Mouse (Mus musculus) brown adipose tissue, adult 24 weeks (tissue): Measurements from ENCODE around the gene S100a13. TPM values are rescaled to one million over a fixed set of nuclear protein-coding genes. Genes with fewer than 3 reads are reported as not detected.

Source experiments
- H3K27ac ChIP-seq: fragments of 200-500 bp; replicated peaks from 2 replicates; pipeline ENCODE4 v1.5.1; 2012; ENCODE audit warnings: low read depth, mild to moderate bottlenecking, low read length
- H3K4me1 ChIP-seq: fragments of 200-500 bp; 2 replicates; pipeline ENCODE4 v1.6.1; 2012; ENCODE audit warnings: low read length, mixed read lengths; ENCODE audit not compliant: control insufficient read depth, insufficient read depth, insufficient read length
- H3K4me3 ChIP-seq: fragments of 200-500 bp; 2 replicates; pipeline ENCODE4 v1.5.1; 2012; ENCODE audit warnings: low read depth, mild to moderate bottlenecking, low read length, moderate library complexity; ENCODE audit not compliant: insufficient read depth
- polyA plus RNA-seq: library from polyadenylated mRNA; stranded (reverse); fragments of >200 nt; gene quantifications from 2 replicates; pipeline ENCODE4 v1.2.4, GENCODE M21; 2012; ENCODE audit not compliant: missing spikeins, insufficient read depth, insufficient read length

Gene S100a13
- polyA plus RNA-seq, 1 experiment: 385 TPM

DNA sequence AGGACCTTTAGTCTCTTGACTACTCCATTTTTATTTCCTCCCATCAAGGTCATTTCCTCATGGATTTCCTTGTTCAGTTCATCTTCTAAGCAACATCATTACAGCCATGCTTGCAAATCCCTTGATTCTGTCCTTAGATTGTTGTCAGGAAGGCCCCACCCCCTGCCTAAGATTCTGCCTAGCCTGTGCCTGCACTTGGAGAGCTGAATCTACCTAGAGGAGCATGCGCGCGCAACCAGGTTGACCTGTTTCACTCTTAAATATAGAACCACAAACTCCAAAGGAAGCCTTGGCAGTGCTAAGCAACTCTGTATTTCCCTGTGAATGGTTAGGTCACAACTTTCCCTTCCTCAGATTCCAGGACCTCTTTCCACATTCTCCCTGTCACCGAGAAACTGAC is 3.5 kb downstream of the S100a13 start:
- Histone ChIP-seq H3K4me1 (peaks cover 24% of the 10 kb centered on the region), H3K4me3 (no peak overlapping the region), H3K27ac (no peak overlapping the region)

DNA sequence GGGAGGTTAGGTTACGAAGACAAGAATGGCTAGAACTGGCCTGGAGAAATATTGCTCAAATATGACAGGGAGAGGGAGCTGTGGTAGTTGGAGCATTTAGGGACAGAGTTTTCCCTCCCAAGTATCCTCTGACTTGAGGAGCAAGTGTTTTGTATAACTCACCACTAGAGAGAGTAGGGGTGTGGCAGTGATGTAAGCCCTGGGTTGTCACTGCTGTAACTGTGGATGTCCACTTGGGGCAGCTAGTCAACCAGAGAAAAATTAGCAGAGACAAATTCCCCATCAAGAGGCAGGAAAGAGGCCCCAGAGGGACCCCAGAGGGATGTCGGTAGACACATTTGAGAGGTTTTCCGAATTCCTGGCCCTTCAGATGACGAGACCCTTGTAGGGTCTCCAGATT is 11.2 kb downstream of the S100a13 start:
- Histone ChIP-seq H3K4me3 (no peak overlapping the region), H3K4me1 (no peaks in the 10 kb centered on the region), H3K27ac (no peak overlapping the region)

GRCm38 (mm10) chr3:90526076-90526475 is 11.8 kb downstream of the S100a13 start:
- H3K4me1 ChIP-seq: no peaks in the 10 kb centered on the region
- H3K27ac ChIP-seq: no peak overlapping the region
- H3K4me3 ChIP-seq: no peak overlapping the region

DNA sequence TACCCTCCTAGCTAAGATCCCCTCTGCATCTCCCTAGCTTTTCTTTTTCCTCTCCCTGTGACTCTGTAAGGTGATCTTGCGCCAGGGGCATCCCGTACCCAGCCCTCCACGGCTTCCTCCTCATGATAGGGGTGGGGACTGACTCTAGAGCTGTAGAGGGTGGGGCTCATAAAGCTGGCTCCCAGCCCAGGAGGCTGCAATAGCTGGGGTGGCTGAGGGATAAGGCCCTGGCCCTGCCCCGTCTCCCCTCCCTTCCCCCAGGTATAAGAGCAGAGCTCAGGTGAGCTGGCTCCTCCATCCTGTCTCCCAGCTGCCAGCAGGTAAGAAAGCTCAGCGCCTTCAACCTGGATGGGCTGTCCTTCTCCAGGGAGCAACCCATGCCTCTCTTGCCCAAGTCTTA is 12.3 kb downstream of the S100a13 start, which contains the start of gene S100a14:
Gene S100a14, plus strand, starts transcription at position 277 of the 400 bp plus-strand sequence.
- Histone ChIP-seq H3K27ac (no peak within 1 kb of the TSS), H3K4me3 (no peak within 1 kb of the TSS), H3K4me1 (no peaks in the 10 kb centered on the region)

DNA sequence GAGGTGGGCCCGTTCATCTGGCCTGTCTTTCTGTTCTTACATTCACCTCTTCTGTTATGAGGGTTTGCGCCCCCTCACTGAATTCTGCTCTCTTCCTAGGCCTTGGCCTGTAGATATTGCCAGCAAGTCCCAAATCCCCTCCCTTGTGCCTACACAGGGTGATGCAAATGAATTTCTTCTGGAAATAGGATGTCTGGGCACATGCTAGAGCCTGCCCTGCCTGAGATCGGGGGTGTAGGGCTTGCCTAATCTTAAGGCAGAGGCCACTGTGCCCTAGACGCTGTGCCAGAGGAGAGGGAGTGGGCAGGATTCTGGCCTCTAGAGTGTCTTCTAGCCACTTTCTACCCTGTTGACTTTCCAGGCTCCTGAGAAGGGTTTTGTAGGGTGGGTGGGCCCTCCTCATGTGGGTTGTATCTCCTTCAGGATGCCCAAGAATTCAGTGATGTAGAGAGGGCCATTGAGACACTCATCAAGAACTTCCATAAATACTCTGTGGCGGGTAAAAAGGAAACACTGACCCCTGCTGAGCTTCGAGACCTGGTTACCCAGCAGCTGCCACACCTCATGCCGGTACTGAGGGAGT is 13.1 kb downstream of the S100a13 start:
- Histone ChIP-seq H3K4me3 (no peak overlapping the region), H3K27ac (no peak overlapping the region)

DNA sequence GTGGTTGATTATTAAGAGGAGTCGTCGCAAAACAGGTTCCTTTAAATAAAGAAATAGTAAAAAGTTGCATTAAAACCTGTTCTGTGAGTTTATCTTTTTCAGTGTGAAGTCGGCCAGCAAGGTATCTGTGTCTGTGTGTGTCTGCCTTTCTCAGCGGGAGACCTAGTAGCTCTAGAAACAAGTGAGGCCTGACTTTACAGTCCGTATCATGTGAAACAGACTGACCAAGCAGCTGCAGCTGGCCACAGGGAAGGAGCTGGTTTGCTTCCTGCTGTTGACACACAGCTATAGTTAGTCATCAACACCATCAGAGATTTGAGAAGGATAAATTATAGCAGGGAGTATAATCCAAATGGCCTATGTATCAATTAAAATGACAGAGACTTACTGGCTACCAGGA is 17.5 kb downstream of the S100a13 start:
- no peak overlapping the region for H3K27ac ChIP-seq
- H3K4me3 ChIP-seq: no peak overlapping the region
- H3K4me1 ChIP-seq: peaks cover 4% of the 10 kb centered on the region; the same call in 1 of the 2 replicates

More for the DNA sequence above, 13.1 kb downstream of the S100a13 start:
- no peaks in the 10 kb centered on the region for H3K4me1 ChIP-seq

DNA sequence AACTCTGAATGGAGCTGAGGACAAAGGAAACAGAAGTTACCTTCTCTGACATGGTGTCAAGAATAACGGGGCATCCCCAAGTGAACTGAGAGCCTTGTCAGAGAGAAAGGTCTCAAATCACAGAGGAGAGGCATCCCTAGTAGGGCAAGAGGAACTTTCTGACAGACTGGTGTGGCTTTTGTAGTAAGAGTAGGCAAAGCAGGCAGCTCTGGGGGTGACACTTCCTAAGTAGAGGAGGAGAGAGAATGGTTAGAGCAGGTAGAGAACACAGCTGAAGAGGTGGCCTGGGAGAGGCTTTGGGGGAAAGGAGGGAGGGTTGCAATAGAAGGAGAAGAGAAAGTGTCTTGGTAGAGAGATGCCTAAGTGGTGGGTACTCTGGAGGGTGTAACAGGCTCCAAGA is 21.2 kb downstream of the S100a13 start:
- Histone ChIP-seq H3K4me3 (no peak overlapping the region), H3K27ac (no peak overlapping the region), H3K4me1 (peaks cover 13% of the 10 kb centered on the region)

GRCm38 (mm10) chr3:90537141-90537904 is 23.1 kb downstream of the S100a13 start, which contains the start of gene S100a16:
Gene S100a16 (plus strand): TSS chr3:90537254.
- peak within 1 kb of the TSS; percentile 69 for H3K4me3 ChIP-seq
- peaks cover 18% of the 10 kb centered on the region for H3K4me1 ChIP-seq
- H3K27ac ChIP-seq: peak within 1 kb of the TSS; percentile 82

DNA sequence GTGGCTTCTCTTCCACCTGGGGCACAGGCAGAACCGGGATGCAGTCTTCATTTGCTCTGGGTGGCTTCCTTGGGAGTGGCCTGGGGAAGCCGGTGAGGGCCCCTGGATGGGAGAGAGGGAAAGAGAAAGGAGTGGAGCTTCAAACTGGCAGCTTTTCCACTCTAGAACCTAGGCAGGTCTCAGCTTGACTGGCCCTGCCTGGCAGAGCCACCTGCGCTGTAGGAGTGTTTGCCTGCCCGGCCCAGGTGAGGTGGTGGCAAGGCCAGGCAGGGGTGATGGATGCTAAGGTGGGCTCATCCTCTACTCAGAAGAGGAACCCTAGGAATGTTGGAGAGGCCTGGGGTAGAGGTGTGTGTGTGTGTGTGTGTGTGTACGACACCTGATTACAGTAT is 23.7 kb downstream of the S100a13 start:
- peak overlapping the region; percentile 82 for H3K27ac ChIP-seq

GRCm38 (mm10) chr3:90540904-90541303 is 26.7 kb downstream of the S100a13 start:
- Histone ChIP-seq H3K4me1 (peaks cover 14% of the 10 kb centered on the region), H3K4me3 (peak overlapping the region; percentile 66), H3K27ac (peak overlapping the region; percentile 91)

More for the DNA sequence above, 23.7 kb downstream of the S100a13 start:
- Histone ChIP-seq H3K4me1 (peaks cover 18% of the 10 kb centered on the region), H3K4me3 (peak overlapping the region; percentile 69)

- Histone ChIP-seq H3K4me1 (peaks cover 3% of the 10 kb centered on the region; the same call in 1 of the 2 replicates), H3K4me3 (no peak overlapping the region), H3K27ac (no peak overlapping the region)
Measured at GRCm38 (mm10) chr3:90549676-90550420, 35.6 kb downstream of the S100a13 start.

DNA sequence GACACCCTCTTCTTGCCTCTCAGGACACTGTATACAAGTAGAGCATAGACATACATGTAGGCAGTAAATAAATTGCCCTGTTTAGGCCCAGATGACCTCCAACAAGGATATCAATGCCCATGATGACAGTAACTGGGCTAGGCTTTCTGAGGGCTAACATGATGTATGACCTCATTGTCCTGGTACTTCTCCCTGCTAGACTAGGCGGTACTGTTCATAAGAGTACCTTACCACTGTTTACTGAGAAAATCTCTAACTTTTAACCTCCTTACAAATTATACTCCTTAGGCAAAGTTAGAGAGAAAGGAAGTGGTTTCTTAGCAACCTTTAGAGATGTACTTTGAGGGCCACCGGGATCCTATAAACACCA is 36.2 kb downstream of the S100a13 start:
- H3K4me1 ChIP-seq: peaks cover 3% of the 10 kb centered on the region; the same call in 1 of the 2 replicates
- no peak overlapping the region for H3K4me3 ChIP-seq
- H3K27ac ChIP-seq: no peak overlapping the region

DNA sequence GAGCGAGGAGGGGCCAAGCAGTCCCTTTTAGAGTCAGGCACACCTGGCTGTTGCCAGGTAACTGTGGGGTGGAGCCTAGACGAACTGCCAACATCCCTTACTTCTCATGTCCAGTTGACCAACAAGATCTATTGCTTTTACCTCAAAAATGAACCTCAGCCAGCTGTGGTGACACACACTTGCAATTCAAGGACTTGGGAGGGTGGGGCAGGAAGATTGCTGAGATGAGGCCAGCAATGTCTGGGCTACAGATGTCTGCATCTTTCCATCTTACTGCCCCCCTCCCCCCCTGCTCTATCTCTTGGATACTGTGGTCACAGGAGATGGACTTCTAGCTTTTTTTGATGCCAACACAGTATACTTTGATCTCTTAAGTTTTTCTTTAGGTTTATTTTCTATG is 38.0 kb downstream of the S100a13 start:
- Histone ChIP-seq H3K4me1 (peaks cover 3% of the 10 kb centered on the region), H3K27ac (no peak overlapping the region), H3K4me3 (no peak overlapping the region)

DNA sequence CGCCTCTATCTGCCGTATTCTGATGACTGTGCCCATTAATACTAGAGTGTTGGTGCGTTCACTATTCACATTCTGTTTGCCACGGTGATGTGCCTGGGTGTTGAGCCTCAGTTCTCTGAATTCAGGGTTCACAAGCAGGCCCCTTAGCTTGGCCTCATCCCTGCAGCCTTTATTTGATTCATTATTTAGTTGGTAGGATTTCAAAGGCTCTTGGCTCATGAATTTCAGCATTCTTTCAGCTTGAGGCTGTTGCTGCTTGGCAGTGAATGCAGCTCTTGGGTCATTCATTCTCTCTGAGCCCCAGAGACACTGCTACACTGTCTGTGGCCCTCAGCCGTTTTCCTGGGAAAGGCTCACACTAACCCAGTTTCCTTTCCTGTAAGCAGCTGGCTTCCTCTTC is 41.7 kb downstream of the S100a13 start:
- H3K4me1 ChIP-seq: no peaks in the 10 kb centered on the region; the same call in 1 of the 2 replicates
- no peak overlapping the region for H3K27ac ChIP-seq
- no peak overlapping the region for H3K4me3 ChIP-seq

DNA sequence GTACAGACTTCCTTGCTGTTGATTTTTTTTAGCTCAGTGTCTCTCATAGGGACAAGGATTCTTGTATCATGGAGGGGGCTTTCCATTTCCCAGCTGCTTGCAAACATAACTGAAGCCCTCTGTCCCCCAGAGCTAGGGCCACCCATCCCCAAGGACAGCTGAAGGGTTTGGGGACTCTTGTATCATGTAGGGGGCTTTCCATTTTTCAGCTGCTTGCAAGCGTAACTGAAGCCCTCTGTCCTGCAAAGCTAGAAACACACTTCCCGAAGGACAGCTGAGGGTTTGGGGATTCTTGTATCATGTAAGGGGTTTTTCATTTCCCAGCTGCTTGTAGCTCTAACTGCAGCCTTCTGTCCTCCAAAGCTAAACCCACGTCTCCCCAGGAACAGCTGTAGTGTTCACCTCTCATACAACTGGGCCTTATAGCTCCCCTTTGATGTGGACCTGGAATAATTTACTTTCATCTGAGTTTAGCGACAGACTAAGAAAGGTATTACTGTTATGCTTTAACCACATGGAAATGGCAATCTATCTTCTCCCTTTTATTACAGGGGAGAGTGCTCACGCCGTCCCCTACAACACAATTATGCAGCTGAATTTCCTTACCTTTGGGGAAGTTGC is 45.9 kb downstream of the S100a13 start, which contains the start of gene S100a3:
Gene S100a3, plus strand, starts transcription at position 571 of the 621 bp plus-strand sequence.
- no peaks in the 10 kb centered on the region; the same call in 1 of the 2 replicates for H3K4me1 ChIP-seq
- H3K4me3 ChIP-seq: no peak within 1 kb of the TSS
- no peak within 1 kb of the TSS for H3K27ac ChIP-seq
